Mouse (Mus musculus): ENCODE data around the gene Lrp4.

The Lrp4 gene

DNA sequence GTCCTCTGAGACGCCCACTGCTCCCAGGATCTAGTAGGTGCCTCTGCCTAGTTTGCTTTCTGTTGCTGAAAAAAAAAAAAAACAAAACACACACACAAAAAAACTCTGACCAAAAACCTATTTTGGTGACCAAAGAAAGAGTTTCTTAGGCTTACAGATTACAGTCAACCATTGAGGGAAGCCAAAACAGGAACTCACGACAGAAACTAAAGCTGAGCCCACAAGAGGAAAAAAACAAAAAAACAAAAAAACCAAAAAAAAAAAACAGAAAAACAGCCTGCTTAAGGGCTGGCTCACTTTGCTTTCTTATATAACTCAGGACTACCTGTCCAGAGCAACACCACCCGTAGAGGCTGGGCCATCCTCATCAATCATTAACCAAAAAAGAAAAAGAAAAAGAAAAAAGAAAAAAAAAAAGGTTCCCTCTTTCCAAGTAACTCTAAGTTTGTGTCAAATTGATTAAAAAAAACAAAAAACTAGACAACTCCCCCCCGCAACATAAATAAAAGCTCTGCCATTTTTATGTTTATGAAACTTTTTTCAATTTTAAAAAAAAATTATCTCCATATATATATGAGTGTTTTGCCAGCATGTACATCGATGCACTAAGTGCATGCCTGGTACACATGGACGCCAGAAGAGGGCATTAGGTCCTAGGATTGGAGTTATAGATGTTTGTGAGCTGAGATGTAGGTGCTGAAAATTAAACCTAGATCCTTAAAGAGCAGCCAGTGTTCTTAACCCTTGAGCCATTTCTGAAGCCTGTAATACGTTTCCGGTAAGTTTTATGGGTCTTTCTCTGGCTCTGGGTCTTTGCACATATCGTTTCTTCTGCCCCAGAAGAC is 3.9 kb upstream of the Lrp4 start:
- DNase-seq (ENCODE audit: low read depth in 2 of 2, low spot score in 2 of 2), result no peak

DNA sequence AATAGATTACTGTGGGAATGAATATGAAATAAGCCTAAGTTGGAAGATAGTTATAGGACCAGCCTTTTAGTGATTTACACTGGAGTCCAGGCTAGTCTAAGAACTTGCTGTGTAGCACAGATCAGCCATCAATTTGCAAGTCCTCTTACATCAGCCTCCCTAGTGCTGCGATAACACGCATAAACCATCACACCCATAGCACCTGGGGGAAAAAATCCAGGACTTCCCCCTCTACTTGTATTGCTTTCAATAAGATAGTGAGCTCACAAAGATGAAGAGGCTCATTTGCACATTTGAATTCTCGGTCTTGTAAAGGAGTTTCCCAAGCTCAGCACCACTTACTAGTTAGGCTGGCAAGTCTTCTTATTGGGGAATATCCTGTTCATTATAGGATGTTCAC is 2.9 kb upstream of the Lrp4 start:
- DNase-seq (ENCODE audit: low read depth in 2 of 2, low spot score in 2 of 2), result no peak

DNA sequence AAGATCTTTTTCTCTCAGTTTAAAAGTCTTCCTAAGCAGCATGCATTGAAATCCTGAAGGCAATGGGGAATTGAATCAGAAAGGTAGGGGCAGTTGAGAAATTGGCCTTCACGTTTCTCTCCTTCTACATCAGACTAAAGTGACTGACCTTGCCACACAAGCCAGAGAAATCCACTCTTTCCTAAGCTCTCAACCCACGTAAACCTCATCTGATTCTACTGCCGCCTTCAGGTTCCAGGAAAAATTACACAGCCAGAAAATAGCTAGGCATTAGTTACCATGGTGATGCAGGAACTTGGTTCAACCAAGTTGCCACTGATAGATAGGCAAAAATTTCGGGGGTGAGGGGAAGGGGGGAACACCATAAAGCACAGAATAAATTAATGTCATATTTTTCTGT is 1.5 kb upstream of the Lrp4 start:
- no peak for DNase-seq (ENCODE audit: low read depth in 2 of 2, low spot score in 2 of 2)

DNA sequence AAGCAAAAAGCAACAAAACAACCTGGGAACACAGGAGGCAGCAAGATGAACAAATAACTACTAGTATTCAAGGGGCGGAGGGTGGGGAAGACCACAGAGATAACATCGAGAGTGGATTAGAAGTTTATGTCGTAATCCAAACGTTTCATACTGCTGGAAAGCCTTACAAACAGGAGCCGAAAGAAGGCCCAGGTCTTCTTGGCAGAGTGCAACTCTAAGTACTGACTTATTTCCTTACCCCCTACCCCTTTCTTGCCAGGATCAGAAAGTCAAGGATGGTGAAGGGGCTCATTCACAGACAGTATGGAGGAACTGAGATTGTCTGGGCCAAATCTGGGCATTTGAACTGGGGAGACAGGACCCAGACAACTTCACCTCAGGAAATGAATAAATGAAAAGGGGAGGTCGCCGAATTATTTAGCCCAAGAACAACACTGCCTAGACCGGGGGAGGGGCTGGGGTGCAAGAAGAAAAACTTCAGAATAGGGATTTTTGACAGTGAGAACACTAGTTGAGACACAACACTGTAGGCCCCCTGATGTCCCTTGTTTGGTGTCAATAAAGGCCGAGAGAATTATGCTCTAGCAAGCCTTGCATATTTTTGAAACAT is 715 bp upstream of the Lrp4 start:
- no peak for DNase-seq (ENCODE audit: low read depth in 2 of 2, low spot score in 2 of 2)

DNA sequence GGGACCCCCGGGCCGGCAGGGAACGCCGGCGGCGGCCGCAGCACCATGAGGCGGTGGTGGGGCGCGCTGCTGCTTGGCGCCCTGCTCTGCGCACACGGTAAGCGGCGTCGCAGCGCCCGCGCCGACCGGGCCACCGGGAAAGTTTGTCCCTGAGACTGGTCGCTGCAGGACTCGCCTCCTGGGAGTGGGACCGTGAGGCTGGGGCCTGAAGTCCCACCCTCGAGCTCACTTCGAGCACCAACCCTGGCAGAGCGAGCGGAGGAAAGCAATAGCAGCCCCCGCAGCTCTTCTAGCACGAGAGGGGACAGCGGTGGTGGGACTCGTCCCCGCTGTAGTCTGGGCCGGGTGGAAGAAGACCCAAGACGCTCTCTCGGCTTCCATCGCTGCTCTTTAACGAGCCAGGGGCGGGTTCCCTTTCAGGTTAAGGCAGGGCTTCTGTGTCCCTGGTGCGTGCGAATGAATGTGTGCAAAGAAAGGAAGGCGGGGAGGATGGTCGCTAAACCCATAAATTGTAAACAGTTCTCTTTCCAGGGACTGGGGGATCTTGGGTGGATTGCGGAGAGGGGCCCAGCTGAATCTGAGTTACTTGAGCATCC is 443 bp downstream of the Lrp4 start:
- no peak for DNase-seq (ENCODE audit: low read depth in 2 of 2, low spot score in 2 of 2)

DNA sequence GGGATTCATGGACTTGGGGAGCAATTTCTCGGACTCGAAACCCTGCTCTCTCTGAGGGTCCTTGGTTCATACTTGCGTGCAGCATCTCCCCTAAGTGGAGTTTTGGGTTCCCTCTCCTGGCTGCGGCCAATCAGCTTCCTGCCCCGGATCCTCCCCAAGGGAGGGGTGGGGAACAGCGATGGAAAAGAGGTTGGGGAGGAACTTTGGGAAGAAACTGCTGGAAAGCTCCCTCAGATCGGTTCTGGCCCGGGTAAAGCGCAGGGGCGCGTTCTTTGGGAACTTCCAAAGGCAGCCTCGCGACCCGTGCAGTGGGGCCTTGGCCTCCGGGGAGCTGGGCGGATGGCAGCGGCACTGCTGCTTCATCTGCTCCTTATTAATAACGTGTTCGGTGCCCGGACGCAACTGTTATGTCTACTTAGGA is 951 bp downstream of the Lrp4 start:
- no peak for DNase-seq (ENCODE audit: low read depth in 2 of 2, low spot score in 2 of 2)

DNA sequence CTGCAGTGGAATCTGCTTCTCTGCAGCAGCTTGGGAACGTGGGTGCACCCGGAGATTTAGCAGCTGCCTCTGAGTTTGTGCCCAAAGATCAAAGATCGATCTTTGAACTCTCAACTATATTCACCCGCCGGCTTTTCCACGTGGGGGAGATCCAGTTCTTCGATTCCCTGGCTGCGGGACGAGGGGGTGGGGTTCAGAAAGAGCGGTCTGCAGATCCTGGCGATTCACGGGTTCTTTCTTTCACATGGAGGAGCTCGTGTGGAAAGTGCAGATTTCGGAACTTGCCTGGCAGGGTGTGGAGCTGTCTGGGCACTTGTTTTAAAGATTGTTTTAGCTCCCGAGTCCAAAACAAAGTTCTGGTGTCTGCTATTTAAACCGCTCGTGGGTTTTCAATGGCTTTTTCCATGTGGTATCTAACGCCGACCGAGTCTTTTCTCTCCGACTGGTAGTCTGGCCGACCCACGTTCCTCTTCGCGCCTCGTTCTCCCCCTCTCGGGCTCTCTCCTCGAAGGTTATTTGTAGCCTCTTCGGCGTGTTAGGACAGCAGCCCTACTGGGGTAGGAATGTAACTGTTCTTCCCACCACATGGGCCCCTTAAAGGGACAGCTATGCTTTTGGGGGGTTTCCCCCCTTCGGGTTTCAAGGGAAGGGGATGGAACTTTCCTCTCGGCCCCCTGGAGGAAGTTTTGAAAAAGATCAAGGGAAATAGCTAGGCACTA is 1.5 kb downstream of the Lrp4 start:
- no peak for DNase-seq (ENCODE audit: low read depth in 2 of 2, low spot score in 2 of 2)

DNA sequence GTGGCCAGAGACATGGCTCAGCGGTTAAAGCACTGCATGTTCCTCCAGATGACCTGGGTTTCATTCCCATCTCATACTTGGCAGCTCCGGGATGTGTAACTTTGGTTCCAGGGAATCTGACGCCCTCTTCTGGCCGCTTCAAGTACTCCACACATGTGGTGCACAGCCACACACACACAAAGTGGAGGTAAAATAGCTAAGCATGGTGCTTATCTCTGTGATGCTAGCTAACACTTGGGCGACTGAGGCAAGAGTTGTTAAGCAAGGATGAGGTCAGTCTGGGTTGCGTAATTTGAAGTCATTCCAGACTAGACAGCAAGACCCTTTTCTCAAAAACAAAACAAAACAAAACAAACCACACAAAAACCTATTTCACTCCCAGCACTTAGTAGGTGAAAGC is 2.8 kb downstream of the Lrp4 start:
- no peak for DNase-seq (ENCODE audit: low read depth in 2 of 2, low spot score in 2 of 2)

DNA sequence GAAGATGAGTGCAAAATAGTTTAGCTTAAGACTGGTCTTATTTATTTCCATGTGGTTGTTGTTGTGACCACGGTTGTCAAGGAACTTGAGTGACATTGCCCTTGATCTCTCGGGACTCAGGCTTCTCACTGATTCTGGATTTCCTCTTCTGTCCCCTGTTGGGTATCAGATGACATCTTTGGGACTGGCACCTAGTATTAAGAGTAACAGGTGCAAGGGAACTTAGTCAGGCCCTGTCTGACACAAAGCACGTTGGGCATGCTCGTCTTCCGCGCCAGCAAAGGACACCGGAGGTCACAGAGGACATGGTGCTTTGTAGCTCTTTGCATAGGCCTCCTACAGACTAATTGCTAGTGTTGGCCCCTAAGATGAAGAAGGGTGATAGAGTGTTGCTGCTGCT is 3.5 kb downstream of the Lrp4 start:
- no peak for DNase-seq (ENCODE audit: low read depth in 2 of 2, low spot score in 2 of 2)

DNA sequence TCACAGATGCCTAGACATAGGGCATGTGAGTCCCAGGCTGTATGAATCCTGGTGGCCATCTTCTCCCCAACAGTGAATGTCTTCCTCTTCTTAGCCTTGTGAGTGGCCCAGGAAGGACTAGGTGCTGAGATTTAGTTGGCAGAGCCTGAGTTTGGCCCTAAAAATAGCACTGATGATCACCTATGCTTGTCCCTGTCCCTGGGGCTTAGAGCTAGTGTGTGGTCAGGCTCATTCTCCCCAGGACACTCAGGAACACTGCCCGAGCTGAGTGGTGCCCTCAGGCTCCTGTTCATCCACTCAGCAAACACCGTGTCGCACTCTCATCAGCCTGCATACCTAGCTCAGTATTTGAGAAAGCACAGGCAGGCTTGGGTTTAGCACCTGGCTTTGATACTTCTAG is 4.0 kb downstream of the Lrp4 start:
- DNase-seq (ENCODE audit: low read depth in 2 of 2, low spot score in 2 of 2), result no peak

DNA sequence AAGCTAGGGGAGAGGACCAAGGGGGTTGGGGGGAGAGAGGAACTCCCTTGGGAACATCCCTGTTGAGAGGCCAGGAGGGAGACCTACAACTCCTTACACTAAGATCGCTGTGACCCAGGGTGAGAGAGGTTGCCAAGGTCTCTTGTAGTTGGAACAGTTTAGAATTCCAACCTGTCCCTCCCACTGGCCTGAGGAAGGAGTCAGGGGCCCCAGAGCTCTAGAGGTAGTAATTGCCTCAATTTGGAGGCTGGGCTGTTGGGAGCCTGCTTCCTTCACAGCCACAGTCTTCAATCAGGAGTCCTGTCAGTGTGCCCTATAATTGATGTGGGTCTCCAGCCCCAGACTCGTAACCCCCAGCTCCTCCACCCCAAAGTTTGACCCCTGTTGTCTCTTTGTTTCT is 4.9 kb downstream of the Lrp4 start:
- no peak for DNase-seq (ENCODE audit: low read depth in 2 of 2, low spot score in 2 of 2)

DNA sequence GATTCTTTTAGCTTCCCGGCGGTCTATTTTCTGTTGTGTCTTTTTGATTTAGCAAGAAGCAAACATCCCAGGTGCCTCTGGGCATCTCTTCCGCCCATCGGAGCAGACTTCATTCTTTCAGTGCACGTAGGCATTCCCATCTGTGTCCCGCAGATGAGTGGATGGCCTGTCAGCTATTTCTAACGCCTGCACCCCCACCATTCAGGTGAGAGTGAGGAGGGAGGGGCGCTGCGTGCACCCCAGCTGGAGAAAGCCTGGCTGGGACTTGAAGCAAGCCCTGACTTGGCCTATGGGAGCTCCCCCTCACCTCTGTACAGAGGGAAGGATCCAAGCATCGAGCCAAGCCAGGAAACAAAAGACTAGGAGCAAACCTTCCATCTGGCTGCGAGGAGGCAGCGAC is 5.4 kb downstream of the Lrp4 start:
- DNase-seq (ENCODE audit: low read depth in 2 of 2, low spot score in 2 of 2), result no peak

DNA sequence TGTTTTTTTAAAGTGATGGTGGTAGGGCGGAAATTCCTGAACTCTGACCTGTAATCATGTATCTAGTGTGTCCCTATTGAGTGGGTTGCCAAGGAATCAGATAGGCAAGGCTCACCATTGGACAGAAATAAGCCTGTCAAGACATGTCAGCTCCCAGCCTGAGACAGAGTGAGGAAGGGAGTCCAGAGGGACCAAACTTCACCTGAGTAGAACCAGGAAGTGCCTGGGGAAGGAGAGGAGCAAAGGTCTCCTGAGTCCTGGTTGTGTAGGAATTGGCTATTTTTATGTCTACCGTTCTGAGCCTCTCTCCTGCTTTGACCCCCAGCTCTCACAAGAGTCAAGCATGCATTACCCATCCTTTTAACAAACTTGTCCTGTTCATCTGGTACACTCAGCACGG is 8.6 kb downstream of the Lrp4 start:
- DNase-seq (ENCODE audit: low read depth in 2 of 2, low spot score in 2 of 2), result no peak

DNA sequence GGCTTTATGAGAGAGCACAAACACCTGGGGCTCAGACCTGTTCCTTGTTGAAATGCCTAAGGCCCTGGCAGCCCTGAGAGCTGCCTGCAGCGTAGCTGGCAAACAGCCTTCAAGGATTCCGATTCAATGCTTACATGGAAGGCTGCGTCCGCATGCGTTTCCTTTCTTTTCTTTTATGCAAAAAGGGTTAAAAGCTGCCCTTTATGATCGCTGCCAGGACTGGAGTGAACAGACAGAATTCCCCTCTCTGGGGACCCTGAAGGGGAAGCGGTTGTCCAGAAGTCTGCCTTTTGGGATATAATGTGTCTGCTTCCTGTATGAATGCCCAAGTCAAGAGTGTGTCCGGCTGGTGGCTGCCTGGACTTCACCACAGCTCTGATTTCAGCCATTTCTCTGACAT is 10.3 kb downstream of the Lrp4 start:
- no peak for DNase-seq (ENCODE audit: low read depth in 2 of 2, low spot score in 2 of 2)

DNA sequence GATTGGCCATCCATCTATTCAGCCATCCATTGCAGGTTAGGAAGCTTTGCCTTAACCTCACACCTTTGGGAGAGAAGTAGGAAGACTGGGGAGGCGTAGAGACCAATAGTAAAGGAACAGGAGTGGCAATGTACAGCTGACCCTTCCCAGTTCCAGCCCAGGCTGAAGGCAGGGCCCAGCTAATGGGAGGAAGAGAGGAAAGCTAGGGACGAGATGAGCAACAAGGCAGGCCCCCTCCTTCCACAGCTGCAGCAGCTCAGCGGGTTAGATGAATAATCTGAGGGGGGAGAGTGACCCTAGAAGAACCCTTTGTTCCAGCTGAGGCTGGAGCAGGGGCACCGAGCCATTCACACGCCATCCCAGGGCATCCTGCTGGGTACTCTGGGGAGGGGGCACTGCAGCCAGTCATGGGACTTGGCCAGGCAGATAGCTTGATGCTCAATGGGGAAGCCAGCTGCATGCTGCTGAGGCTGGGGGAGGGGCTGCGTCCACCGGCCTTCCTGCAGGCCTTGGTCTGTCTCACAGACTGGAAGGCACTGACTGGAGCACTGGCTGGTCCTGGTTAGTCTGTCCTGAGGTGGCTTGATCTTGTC is 12.8 kb downstream of the Lrp4 start:
- no peak for DNase-seq (ENCODE audit: low read depth in 2 of 2, low spot score in 2 of 2)

DNA sequence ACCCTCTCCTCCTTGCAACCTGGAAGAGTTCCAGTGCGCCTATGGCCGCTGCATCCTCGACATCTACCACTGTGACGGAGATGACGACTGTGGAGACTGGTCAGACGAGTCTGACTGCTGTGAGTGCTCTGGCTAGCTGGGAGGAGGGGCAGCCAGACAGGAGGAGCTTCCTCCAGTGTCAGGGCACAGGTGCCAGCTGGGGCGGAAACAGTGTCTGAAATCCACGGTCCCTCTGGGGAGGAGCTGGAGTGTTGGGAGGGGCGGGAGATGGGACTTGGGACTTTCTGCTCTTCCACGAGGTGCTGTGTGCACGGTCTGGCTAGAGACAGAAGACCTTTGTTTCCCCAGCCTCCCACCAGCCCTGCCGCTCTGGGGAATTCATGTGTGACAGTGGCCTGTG is 17.0 kb downstream of the Lrp4 start:
- DNase-seq (ENCODE audit: low read depth in 2 of 2, low spot score in 2 of 2), result no peak

DNA sequence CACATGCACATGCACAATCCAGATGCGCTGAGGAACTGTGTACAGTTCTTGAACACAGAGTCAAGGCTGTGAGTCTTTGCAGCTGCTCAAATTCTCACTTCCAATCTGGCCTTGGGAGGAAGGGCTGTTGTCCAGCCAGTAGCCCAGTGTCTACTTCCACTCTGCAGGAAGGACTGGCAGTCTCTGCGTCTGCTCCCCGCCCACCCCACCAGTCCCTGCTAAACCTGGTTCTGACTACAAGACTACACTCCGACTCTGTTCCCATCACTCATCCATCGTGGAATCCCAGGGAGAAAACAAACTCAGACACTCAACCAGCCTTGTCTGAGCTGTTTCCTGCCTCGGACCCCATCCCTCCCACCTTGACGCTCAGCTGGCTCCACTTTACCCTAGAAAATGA is 18.5 kb downstream of the Lrp4 start:
- no peak for DNase-seq (ENCODE audit: low read depth in 2 of 2, low spot score in 2 of 2)

DNA sequence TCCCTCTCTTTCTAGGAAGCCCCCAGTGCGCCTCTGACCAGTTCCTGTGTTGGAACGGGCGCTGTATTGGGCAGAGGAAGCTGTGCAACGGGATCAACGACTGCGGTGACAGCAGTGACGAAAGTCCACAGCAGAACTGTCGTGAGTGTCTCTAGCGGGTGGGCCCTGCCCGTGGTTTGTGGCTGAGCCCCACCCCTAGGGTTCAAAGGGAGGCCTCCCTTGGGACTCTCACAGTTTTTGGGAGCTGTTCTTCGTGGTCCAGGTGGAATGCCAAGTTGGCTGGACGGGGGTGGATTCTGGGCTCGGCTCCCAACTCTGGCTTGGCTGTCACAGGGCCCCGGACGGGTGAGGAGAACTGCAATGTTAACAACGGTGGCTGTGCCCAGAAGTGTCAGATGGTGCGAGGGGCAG is 18.9 kb downstream of the Lrp4 start:
- DNase-seq (ENCODE audit: low read depth in 2 of 2, low spot score in 2 of 2), result no peak

DNA sequence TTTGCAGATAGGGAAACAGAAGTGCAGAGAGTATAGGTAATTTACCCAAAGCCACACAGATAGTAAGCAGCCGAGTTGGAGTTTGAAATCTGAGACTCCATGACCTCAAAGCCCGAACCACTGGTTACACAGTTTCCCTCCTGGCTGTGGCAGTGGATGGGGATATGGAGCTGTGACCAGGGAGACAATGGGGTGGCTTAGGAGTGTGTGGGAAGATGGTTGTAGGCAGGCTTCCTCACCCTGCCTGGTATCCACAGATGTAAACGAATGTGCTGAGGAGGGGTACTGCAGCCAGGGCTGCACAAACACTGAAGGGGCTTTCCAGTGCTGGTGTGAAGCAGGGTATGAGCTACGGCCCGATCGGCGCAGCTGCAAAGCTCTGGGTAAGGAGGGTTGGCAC is 19.5 kb downstream of the Lrp4 start:
- DNase-seq (ENCODE audit: low read depth in 2 of 2, low spot score in 2 of 2), result no peak

DNA sequence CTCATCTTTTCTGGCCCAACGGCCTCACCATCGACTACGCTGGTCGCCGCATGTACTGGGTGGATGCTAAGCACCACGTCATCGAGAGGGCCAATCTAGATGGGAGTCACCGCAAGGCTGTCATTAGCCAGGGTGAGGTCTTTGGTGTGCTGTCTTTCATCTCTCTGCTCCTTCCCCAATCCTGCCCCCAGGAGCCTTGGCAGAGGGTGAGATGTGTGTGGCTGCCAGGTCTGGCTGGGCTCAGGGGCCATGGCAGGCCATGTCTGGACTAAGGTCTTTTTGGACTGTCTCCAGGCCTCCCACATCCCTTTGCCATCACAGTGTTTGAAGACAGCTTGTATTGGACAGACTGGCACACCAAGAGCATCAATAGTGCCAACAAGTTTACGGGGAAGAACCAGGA is 23.1 kb downstream of the Lrp4 start:
- DNase-seq (ENCODE audit: low read depth in 2 of 2, low spot score in 2 of 2), result no peak

DNA sequence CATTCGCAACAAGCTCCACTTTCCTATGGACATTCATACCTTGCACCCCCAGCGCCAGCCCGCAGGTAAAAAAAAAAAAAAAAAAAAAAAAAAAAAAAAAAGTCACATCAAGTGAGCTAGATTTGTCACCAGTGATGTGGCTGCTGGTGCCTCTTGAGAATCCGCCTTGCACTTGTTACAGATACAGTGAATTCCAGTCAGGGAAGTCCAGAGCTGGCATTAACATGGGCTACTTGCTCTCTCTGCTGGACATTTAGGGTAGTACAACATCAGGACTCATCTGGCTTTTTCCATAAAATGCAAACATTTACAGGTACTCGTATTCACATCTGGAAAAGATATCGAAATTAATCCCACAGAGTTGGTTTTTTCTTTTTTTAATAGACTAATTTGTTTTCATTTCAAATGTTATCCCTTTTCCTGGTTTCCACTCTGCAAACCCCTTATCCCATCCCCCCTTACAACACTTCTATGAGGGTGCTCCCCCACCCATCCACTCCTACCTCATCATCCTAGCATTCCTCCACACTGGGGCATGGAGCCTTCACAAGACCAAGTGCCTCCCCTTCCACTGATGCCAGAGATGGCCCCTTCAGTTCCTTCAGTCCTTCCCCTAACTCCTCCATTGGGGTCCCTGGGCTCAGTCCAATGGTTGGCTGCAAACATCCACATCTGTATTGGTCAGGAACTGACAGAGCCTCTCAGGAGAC is 23.6 kb downstream of the Lrp4 start:
- no peak for DNase-seq (ENCODE audit: low read depth in 2 of 2, low spot score in 2 of 2)
